Mouse (Mus musculus): ENCODE measurements around the gene Pear1.
"Not testable (repeated sequence)": the region's sequence is repeated elsewhere in the genome, so short reads cannot be mapped to it uniquely, and the experiment has no call there.

Pear1 gene

DNA sequence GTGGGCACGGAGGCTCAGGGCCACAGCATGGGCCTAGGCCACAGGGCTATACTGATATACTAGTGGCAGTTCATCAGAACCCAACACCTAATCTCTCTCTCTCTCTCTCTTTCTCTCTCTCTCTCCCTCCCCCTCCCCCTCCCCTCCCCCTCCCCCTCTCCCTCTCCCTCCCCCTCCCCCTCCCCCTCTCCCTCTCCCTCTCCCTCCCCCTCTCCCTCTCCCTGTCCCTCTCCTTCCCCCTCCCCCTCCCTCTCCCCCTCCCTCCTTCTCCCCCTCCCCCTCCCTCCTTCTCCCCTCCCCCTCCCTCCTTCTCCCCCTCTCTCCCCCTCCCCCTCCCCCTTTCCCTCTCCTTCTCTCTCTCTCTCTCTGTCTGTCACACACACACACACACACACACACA, at the start of gene Pear1:
Gene Pear1 (minus strand): TSS at position 101 of the 400 bp plus-strand sequence.
- in situ Hi-C loops (cut with MboI, MseI), result not testable (repeated sequence)

DNA sequence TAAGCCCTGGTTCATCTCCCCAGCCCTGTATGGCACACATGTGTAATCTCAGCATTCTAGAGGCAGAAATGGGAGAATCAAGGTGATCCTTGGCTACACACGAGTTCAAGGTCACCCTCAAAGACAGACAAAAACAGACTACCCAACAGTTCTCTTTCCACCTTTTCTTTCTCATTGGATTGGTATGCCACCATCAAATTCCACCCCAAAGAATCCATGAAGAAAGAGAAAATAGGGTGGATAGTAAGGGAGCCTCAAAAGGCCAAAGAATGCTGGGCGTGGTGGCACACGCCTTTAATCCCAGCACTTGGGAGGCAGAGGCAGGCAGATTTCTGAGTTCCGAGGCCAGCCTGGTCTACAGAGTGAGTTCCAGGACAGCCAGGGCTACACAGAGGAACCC, 40.0 kb upstream of the Pear1 start:
- in situ Hi-C loops (cut with MboI, MseI), result not testable (repeated sequence)

DNA sequence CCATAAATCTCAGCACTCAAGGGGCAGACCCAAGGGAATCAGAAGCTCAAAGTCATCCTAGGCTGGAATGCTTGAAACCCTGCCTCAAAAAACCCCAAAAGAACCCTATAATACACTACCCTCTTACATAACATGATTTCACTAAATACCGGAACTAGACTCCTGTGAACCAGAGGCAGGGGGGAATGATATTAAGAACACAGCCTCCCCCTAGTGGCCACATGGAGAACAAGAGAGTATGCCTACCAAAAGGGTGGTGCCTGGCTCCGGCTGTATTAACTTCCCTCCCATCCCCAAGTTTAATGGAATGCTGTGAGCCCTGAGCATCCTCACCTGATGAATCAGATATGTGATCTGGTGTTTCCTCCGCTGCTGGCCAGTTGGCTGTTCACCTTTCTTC, 35.7 kb upstream of the Pear1 start:
- in situ Hi-C loops (cut with MboI, MseI), result loop anchor here (5.0 kb wide), 2 partner anchors 43 to 88 kb away; no protein-coding TSS in a partner anchor

DNA sequence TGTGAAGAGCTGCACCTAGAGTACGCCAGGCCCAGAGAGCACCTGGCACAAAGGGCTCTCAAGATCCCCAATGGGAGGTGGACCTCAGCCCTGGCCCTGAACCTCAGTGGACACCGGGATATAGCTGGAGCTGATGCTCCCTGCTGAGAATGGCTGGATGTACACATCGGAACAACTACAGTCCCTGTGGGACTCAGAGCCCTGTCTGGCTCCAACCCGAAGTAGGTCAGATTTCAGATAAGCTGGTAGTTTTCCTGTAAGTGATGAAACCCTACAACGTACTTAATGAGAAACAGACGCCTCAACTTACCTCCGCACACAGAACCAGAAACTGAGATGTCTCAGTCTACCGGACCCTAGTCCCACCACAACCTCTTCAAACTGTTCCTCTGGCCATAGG, 33.6 kb upstream of the Pear1 start:
- in situ Hi-C loops (cut with MboI, MseI), result loop anchor here (5.0 kb wide), 2 partner anchors 40 to 85 kb away; no protein-coding TSS in a partner anchor

DNA sequence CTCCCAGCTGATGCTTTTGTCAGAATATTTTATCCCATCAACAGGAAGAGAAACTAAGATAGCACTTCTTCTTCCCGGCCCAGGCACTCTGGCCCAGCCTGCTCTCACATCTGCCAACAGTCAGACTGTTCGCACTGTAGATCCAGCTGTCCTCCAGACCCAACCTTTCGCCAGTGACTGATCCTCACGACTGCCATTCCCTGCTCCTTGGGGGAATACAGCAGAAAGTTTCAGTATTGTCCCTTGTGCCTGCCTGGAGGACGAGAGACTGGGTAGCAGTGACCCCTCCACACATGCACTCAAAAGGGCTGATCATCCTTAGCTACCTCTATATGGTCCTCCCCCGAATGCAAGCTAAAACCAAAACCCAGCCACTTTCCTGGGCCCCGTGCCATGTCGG, 31.8 kb upstream of the Pear1 start:
- in situ Hi-C loops (cut with MboI, MseI), result loop anchor here (5.0 kb wide), 2 partner anchors 39 to 84 kb away; no protein-coding TSS in a partner anchor

DNA sequence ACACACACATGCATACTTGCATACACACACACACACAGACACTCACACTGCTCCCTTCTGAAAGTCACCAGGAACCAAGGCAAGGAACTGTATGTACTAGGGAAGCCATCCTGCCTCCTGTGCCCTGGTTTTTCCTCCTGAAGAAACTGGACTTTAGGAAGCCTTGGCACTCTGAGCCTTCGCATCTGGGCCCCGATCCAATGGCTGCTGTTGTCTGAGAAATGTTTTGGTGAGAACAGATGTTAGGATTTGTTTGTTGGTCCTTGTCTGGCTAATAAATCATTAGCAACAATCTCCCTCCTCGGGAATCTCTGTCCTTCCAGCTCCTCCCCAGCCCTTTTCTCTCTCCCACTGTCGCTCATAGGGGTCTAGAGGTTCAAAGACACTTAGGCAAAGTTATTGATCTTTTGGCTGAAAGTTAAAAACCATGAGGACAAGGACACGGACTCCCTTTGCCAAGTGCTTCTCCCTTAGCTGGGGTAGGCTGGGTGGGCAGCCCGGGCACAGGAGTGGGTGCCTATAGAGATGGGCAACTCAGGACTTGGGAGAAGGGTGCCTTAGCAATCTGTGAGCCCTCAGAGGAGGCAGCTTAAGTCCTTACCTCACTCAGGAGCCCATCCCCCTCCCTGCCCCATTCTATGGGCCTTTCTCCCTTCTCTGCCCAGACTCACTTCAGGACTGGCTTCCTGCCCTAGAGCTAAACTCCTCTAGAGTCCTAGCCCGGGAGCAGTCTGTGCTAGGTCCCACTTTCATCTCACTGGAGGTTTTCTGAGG, 30.9 kb upstream of the Pear1 start:
- in situ Hi-C loops (cut with MboI, MseI), result loop anchor here (5.0 kb wide), 2 partner anchors 38 to 83 kb away; no protein-coding TSS in a partner anchor

DNA sequence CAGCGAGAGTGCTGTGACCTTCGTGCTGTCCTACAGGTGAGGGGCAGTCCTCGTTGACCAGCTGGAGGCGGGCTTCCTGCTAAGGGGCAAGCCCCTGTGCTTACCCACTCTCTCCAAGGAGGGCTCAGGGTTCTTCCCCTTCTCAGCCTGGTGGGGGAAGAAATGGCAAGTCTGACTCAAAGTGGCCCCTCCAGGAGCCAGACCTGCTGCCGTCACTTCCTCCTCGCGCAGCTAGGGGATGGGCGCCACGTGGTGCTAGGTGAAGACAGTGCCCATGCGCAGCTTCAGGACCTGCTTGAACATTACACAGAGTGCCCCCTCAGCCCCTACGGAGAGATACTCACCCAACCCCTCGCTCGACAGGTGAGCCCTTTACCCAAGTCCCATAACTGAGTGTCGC, 25.0 kb upstream of the Pear1 start:
- in situ Hi-C loops (cut with MboI, MseI), result no loop called here

DNA sequence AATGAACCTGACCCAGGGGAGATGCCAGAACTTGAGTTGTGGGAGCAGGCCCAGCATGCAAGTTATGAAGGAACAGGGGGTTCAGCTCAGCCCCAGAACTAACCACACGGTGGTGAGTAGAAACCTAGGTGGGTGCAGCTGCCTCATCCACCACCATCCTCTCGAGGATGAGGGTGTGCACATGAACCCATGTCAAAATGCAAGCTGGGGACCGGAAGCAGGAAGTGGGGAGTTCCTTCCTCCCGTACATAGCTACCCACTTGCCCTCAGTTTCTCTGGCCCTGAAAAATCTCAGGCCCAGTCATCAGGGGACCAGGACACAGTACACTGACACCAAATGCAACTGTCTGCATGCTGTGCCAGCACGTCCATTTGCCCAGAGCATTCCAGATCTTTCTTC, 23.6 kb upstream of the Pear1 start:
- in situ Hi-C loops (cut with MboI, MseI), result no loop called here

DNA sequence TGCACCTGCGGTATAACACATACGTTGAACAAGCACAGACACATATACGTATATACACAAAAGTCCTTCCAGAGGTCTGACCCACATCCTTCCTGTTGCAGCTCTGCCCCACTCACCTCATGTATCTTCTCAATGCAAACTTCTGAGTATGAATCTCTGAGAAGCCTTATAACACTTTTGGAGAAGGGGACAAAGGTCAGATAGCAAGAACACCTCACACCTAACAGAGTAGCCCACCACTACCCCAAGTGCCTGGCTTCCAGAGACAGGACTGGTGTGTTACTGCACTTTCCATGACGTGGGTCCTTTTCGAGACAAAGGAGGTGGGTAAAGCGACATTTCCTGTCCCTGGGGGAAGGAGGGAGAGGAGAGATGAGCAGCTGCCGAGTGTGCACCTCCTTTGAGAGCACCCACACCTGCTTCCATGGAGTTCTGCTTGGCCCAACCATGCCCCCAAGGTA, 22.6 kb upstream of the Pear1 start, which contains the start of gene Sh2d2a:
Gene Sh2d2a (plus strand): TSS at position 106 of the 461 bp plus-strand sequence.
- in situ Hi-C loops (cut with MboI, MseI), result no loop called here

DNA sequence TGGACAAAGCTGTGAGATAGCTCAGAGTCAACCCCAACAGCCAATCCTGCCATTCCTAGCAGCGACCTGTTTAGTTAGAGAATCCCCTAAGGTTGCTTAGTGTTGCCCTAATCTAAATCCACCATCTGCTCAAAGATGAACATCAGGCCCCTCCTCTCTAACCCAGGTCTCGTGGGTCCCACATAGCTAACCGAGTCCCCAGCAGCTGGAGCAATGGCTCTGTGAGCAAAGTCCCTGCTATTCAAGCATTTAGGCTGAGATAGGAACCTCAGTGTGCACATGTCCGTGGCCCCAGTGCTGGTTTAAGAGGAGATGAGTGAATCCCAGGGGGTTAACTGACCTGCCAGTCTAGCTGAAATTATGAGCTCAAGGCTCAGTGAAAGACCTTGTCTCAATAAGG, 22.1 kb upstream of the Pear1 start:
- in situ Hi-C loops (cut with MboI, MseI), result no loop called here

DNA sequence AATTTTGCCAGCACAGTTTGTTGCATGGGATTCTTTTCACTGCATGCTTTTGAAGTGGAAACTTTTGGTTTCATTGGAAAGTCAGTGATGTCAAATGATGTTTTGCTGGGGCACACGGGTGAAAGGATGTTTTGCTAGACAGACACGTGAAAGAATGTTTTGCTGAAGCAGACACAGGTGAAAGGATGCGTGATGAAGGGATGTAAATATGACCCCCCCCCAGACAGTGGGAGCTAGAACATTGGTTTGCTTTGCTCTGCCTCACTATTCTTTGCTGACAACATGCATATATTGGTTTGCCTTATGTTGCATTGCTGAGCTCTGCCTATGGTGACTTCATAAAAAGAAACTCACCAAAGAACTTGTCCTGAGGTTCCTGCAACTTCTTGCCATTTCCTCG, 20.9 kb upstream of the Pear1 start:
- in situ Hi-C loops (cut with MboI, MseI), result no loop called here

DNA sequence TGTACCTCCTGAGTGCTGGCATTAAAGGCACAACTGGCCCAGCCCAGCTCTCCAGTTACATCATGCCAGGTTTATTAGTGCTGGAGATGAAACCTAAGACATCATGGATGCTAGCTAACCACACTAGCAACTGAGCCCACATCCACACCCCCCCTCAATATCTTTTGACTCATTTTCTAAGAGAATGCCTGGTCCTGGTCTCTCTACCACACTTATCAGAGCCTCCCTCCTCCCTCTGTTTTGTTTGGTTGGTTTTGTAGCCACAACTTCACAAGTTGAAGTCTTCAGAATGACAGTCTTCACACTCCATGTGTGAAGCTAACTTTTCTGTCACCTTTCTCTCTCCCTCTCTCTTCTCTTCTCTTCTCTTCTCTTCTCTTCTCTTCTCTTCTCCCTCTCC, 16.8 kb upstream of the Pear1 start:
- in situ Hi-C loops (cut with MboI, MseI), result no loop called here

DNA sequence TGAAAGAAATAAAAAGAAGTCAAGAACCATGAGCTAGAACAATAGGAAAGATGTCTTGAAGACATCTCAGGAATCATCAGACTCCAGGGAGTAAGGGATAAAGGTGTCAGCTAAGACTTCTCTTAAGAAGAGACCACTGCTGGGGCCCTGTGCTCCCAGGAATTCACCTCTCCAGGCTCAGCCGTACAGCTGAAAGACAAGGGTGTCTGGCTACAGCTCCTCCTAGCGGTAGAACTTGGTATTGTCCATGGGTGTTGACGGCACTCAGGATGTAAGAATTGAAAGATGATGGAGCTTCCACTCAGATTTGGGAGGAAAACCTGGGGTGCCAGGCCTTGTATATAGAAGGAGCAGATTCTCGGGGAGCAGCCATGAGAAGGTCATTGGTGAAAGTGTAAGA, 14.5 kb upstream of the Pear1 start:
- in situ Hi-C loops (cut with MboI, MseI), result no loop called here

DNA sequence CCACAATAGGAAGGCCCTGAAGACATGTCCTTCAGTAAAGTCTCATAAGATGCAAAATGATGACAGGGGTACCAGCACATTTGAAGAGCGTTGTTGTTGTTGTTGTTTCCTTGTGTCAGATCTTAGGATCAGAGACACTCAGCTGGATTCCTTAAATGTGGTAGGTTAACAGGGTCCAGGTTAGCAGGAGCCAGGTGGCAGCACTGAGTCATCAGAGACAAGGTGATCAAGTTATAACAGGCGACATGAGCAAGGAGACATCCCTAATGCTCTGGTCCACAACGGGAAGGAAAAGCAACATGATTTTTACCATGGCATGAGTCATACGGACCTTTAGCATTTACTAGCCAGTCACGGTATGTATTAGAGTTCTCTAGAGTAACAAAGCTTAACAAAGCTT, 9.4 kb upstream of the Pear1 start:
- in situ Hi-C loops (cut with MboI, MseI), result no loop called here

DNA sequence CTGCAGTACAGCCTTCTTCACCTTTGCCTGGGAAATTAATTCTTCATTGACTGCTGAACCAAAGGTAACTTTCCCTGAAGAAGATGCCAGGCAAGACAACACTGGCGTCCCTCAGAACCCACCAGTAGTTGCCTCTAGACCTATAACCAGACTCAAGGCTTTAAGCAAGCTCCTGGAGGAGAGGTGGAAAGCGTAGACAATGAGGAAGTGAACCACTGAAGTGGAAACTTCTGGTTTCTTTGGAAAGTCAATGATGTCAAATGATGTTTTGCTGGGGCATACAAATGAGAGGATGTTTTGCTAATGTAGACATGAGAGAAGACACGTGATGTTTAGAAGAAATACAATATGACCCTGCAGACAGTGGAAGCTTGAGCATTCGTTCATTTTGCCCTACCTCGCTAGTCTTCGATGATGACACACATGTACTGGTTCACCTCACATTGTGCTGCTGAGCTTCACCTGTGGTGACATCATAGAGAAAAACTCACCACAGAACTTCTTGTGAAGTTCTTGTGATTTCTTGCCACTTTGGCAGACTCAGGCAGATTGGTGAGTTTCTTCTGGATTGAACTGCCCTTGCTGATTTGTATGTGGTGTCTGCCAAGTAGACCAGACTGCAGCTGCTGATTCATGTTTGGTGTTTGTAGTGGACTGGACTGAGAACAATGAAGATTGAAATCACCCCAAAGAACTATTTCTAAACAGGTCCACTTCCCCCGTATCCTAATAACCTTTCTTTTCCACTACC, 8.2 kb upstream of the Pear1 start:
- in situ Hi-C loops (cut with MboI, MseI), result no loop called here

DNA sequence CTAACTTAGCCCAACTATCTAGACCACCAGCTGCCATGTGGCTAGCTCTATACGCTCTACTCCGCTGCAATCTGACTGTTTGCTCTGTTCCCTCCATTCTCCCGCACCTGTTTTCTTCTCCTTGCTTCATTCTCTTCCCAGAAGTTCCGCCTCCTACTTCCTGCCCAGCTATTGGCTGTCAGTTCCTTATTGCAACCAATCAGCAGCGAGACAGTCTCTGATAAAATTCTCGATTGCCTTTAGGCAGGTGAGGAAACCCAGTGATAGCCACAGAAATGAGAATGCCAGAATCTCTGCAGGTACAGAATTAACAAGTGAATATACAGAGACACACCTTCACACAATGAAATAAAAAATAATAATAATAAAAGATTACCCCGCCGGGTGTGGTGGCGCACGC, 4.9 kb upstream of the Pear1 start:
- in situ Hi-C loops (cut with MboI, MseI), result no loop called here

DNA sequence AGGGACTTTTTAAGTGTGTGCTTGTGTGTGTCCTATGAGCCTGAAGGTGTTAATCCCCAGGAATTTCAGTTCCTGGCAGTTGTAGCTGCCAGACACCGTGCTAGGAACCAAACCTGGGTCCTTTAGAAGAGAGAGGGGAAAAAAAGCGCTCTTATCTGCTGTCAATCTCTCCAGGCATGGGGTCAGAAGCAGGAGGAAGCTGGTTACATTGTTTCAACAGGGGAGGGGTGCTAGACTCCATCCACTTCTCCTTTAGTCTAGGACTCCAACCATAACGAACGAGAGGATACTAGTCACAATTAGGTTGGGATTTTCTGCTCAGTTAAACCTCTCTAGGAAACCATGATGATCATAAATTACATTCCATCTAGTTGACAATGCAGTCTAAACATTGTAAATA, 4.3 kb upstream of the Pear1 start:
- in situ Hi-C loops (cut with MboI, MseI), result no loop called here

DNA sequence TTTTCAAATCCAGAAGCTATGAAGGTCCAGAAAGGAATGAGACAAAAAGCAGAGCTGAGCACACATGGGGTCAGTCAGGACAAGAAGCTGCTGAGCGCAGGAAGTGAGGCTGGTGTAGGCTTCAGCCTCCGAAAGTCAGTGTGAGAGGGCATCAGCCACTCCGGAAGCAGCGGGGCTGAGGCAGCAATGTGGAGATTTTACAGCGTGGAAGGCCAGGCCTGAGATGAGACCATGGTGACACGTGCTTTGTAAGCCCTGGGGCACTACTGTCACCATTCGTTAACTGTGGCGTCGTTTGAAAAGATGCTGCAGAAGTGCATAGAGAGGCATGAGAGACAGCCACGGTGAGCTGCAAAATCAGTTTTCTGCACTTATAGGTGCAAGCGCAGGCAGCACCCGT, 5.9 kb downstream of the Pear1 start:
- in situ Hi-C loops (cut with MboI, MseI), result loop anchor here (5.0 kb wide), 2 partner anchors 39 to 46 kb away; no protein-coding TSS in a partner anchor

DNA sequence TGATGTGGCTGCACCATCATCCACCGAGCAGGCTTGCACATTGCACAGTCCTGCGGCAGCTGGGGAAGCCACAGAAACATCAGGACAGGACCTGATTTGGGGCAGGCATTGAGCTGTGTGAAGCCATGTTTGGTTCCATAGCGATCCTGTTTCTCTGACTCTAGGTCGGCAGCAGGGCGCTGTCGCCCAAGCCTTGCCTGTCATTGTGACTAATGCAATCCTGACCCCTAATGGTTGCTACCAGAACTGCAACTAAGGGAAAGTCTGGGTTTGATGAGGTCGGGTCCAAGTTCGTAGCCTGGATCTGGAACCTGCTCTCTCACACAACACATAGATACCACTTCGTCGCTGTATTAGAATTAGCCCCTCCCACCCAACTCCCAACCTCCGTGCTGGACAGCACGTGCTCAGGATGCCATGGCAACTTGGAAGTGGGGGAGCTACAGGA, 7.4 kb downstream of the Pear1 start:
- in situ Hi-C loops (cut with MboI, MseI), result loop anchor here (5.0 kb wide), 2 partner anchors 41 to 44 kb away; no protein-coding TSS in a partner anchor

DNA sequence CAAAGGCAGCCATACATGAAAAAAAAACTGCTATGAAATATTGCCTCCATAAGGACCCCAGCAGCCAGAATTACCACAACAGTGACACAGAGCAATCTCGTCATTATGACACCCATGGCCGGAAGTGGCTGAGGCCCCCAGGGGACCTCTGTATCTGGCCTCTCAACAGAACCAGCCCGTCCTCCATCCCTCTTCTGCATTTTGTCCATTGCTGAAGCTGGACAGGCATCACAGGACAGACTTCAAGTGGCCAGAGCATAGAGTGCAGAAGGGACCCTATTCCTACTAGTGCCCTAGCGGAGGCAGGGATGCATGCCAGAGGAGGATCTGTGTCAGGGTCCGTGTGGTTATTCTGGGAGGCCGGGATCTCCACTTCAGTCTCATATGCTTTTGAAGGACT, 7.9 kb downstream of the Pear1 start:
- in situ Hi-C loops (cut with MboI, MseI), result loop anchor here (5.0 kb wide), 2 partner anchors 41 to 44 kb away; no protein-coding TSS in a partner anchor

DNA sequence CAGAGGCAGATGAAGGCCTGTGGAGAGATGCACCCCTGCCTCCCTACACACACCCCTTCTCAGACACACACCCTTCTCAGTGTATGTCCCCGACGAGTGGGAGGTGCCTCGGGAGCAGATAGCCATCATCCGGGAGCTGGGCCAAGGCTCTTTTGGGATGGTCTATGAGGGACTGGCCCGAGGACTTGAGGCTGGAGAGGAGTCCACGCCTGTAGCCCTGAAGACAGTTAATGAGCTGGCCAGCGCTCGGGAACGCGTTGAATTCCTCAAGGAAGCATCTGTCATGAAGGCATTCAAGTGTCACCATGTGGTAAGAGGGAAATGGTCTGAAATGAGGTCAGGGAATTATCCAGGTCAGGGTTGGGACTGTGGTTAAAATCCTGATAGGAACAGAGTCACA, 11.2 kb downstream of the Pear1 start:
- in situ Hi-C loops (cut with MboI, MseI), result no loop called here

DNA sequence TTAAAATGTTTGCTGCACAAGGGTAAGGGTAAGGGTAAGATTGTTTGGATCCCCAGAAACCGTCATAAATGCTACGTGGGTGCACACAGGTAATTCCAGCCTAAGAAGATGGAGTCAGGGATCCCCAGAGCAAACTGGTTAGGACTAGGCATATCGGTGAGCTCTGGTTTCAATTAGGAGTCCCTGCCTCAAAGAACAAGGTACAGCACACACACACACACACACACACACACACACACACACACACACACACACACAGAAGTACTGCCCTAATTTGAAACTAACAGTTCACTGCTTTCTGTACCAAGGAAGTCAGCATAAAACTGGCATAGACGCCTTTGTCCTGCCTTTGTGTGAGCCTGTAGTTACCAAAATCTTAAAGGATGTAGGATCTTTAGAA, 11.7 kb downstream of the Pear1 start:
- in situ Hi-C loops (cut with MboI, MseI), result no loop called here
